Mouse (Mus musculus): ENCODE data around the gene Gm21988.

GRCm38 (mm10) chr11:70266405-70266804 is 26.8 kb upstream of the Gm21988 start:
- TF ChIP-seq CTCF (conservative IDR thresholded peaks at IDR 0.05; ENCODE audit: insufficient read depth, insufficient read length, low read depth, low read length) = no peak
- TF ChIP-seq POLR2A (IDR thresholded peaks at IDR 0.05; ENCODE audit: low read depth, low read length) = no peak

All from kidney, adult 2 months (tissue).